Mouse (Mus musculus) MEL (cell line): ENCODE data around the gene Chd9.

Experiments
- CHD2 ChIP-seq: IDR thresholded peaks from 2 replicates; pipeline ENCODE4 v1.6.1; 2011; ENCODE audit warnings: low read length, improper control_type of control experiment
- CTCF ChIP-seq, 3 experiments: IDR thresholded peaks in 2 of 3; conservative IDR thresholded peaks in 1 of 3; 2 replicates each; pipeline ENCODE4 v1.5.1; 2011 to 2012; ENCODE audit warnings: low read length in 3 of 3, low read depth in 2 of 3, mild to moderate bottlenecking in 2 of 3, improper control_type of control experiment in 1 of 3, inconsistent platforms in 1 of 3, mixed read lengths in 1 of 3, moderate library complexity in 1 of 3; ENCODE audit not compliant: control insufficient read depth in 1 of 3, insufficient read depth in 1 of 3, poor library complexity in 1 of 3, severe bottlenecking in 1 of 3
- EP300 ChIP-seq, 2 experiments: IDR thresholded peaks; 2 replicates each; pipeline ENCODE4 v1.6.1; 2011; ENCODE audit warnings: improper control_type of control experiment in 2 of 2, low read length in 2 of 2, low read depth in 1 of 2, mild to moderate bottlenecking in 1 of 2
- GATA1 ChIP-seq: IDR thresholded peaks from 2 replicates; pipeline ENCODE4 v1.6.1; 2011; ENCODE audit warnings: low read depth, low read length, improper control_type of control experiment
- HCFC1 ChIP-seq: IDR thresholded peaks from 2 replicates; pipeline ENCODE4 v1.6.1; 2012; ENCODE audit warnings: low read depth, mild to moderate bottlenecking, inconsistent platforms, low read length, improper control_type of control experiment, moderate library complexity
- JUND ChIP-seq: IDR thresholded peaks from 2 replicates; pipeline ENCODE4 v1.6.1; 2011; ENCODE audit warnings: low read depth, mild to moderate bottlenecking, improper control_type of control experiment, low read length
- MAFK ChIP-seq: IDR thresholded peaks from 2 replicates; pipeline ENCODE4 v1.6.1; 2011; ENCODE audit warnings: low read depth, mild to moderate bottlenecking, low read length, improper control_type of control experiment, borderline replicate concordance
- MAX ChIP-seq: IDR thresholded peaks from 2 replicates; pipeline ENCODE4 v1.6.1; 2011; ENCODE audit warnings: low read length, improper control_type of control experiment
- POLR2A ChIP-seq, 2 experiments: IDR thresholded peaks; 2 replicates each; pipeline ENCODE4 v1.6.1; 2011 to 2012; ENCODE audit warnings: low read length in 2 of 2, mild to moderate bottlenecking in 2 of 2, control low read depth in 1 of 2, improper control_type of control experiment in 1 of 2, low read depth in 1 of 2, moderate library complexity in 1 of 2; ENCODE audit not compliant: control insufficient read depth in 1 of 2, insufficient read depth in 1 of 2, poor library complexity in 1 of 2
- POLR2AphosphoS2 ChIP-seq: IDR thresholded peaks from 2 replicates; pipeline ENCODE4 v1.6.1; 2011; ENCODE audit warnings: low read length, improper control_type of control experiment
- RCOR1 ChIP-seq: IDR thresholded peaks from 2 replicates; pipeline ENCODE4 v1.6.1; 2012; ENCODE audit warnings: low read depth, mild to moderate bottlenecking, inconsistent platforms, low read length, improper control_type of control experiment
- TBP ChIP-seq: IDR thresholded peaks from 2 replicates; pipeline ENCODE4 v1.8.0; 2011; ENCODE audit warnings: low read depth, low read length, improper control_type of control experiment
- TCF12 ChIP-seq: IDR thresholded peaks from 2 replicates; pipeline ENCODE4 v1.6.1; 2014; ENCODE audit warnings: low read depth, mild to moderate bottlenecking, inconsistent platforms, low read length, improper control_type of control experiment, moderate library complexity

- TF ChIP-seq TCF12 (no peak), EP300 (IDR thresholded peaks at IDR 0.05; ENCODE audit: low read depth in 1 of 2, low read length in 2 of 2) (no peak), TBP (no peak), GATA1 (no peak), JUND (no peak), POLR2A (IDR thresholded peaks at IDR 0.05; ENCODE audit: control insufficient read depth in 1 of 2, insufficient read depth in 1 of 2, low read depth in 1 of 2, low read length in 2 of 2, poor library complexity in 1 of 2) (no peak), MAX (no peak), RCOR1 (no peak), MAFK (no peak), CHD2 (no peak), POLR2AphosphoS2 (no peak), CTCF (IDR thresholded peaks at IDR 0.05 in 2 of 3, conservative IDR thresholded peaks at IDR 0.05 in 1 of 3; ENCODE audit: control insufficient read depth in 1 of 3, insufficient read depth in 1 of 3, low read depth in 2 of 3, low read length in 3 of 3, poor library complexity in 1 of 3, severe bottlenecking in 1 of 3) (no peak), HCFC1 (no peak)
Observed at GRCm38 (mm10) chr8:90902002-90902401, 73.8 kb downstream of the Chd9 start.
